ENCODE assay signal across 8 mouse cellular contexts in genomic region chr1:23958668-23959414, GRCm38 (mm10). TPM values are rescaled to one million over a fixed set of nuclear protein-coding genes. Genes with fewer than 3 reads are reported as not detected.
A peak's percentile ranks its signal among the peaks of the same experiment; 100 is the strongest.
DNase-seq lines count a peak whose midpoint lies in the region; ATAC-seq and TF ChIP-seq lines count a peak whose summit lies in the region.

No protein-coding gene starts in this region.

- H3K27me3 ChIP-seq in G1E (ENCODE audit: insufficient read depth, low read length): peaks cover 40% of the 10 kb centered on the region
- no peaks in the 10 kb centered on the region for H3K27me3 ChIP-seq in forebrain, embryonic 16.5 days (replicated peaks; ENCODE audit: control insufficient read depth, insufficient read depth, low read length)
- no peaks in the 10 kb centered on the region for H3K27me3 ChIP-seq in liver, postnatal 0 days (ENCODE audit: insufficient read depth, low read length)
- H3K27me3 ChIP-seq in thymus, adult 2 months (ENCODE audit: control insufficient read depth, insufficient read depth, low read length): no peaks in the 10 kb centered on the region

- H3K4me1 ChIP-seq in G1E (ENCODE audit: insufficient read depth, low read depth, low read length): peaks cover 9% of the 10 kb centered on the region
- 0 out of 2 replicates have a peak, but pooled peaks cover 2% of the 10 kb centered on the region for H3K4me1 ChIP-seq in forebrain, embryonic 16.5 days (replicated peaks; ENCODE audit: control insufficient read depth, insufficient read depth, low read length)
- peaks cover 4% of the 10 kb centered on the region for H3K4me1 ChIP-seq in liver, postnatal 0 days (ENCODE audit: insufficient read depth)
- no peaks in the 10 kb centered on the region for H3K4me1 ChIP-seq in thymus, adult 2 months (replicated peaks; ENCODE audit: control insufficient read depth, insufficient read depth, low read length)

- no peak for TF ChIP-seq POLR2A in thymus, adult 2 months (IDR thresholded peaks at IDR 0.05; ENCODE audit: control insufficient read depth, extremely low read depth, insufficient read depth, low read length, poor library complexity)

- no peak overlapping the region for H3K9ac ChIP-seq in forebrain, embryonic 16.5 days (replicated peaks; ENCODE audit: low read depth, low read length)
- no peak overlapping the region for H3K9ac ChIP-seq in liver, postnatal 0 days (replicated peaks)

- WGBS in forebrain, embryonic 16.5 days: 16% methylated on average over 13 of the region's 13 CpGs
- 22% methylated on average over 13 of the region's 13 CpGs for WGBS in liver, postnatal 0 days (ENCODE audit: insufficient replicate concordance)
- 40% methylated on average over 13 of the region's 13 CpGs for whole genome bisulfite sequencing in thymus, adult 2 months

- no peaks in the 10 kb centered on the region for H3K36me3 ChIP-seq in G1E (replicated peaks)
- no peaks in the 10 kb centered on the region for H3K36me3 ChIP-seq in forebrain, embryonic 16.5 days (ENCODE audit: control insufficient read depth, insufficient read depth)
- H3K36me3 ChIP-seq in liver, postnatal 0 days (replicated peaks; ENCODE audit: insufficient read depth, low read length): no peaks in the 10 kb centered on the region
- H3K36me3 ChIP-seq in thymus, adult 2 months (ENCODE audit: control insufficient read depth, insufficient read depth, low read length): no peaks in the 10 kb centered on the region

- TF ChIP-seq CTCF in G1E (IDR thresholded peaks at IDR 0.05; ENCODE audit: low read depth, low read length): no peak
- no peak for TF ChIP-seq CTCF in liver, postnatal 0 days (IDR thresholded peaks at IDR 0.05; ENCODE audit: low read depth)
- TF ChIP-seq CTCF in thymus, adult 2 months (IDR thresholded peaks at IDR 0.05; ENCODE audit: borderline replicate concordance, control insufficient read depth, extremely low read depth, insufficient read depth, low read length, poor library complexity): no peak

- peak overlapping the region; percentile 54; the same call in 1 of the 2 replicates for H3K4me3 ChIP-seq in G1E (ENCODE audit: low read depth, low read length)
- H3K4me3 ChIP-seq in forebrain, embryonic 16.5 days (replicated peaks; ENCODE audit: low read length): no peak overlapping the region; the same call in 1 of the 2 replicates
- H3K4me3 ChIP-seq in liver, postnatal 0 days (ENCODE audit: low read depth, low read length): peak overlapping the region; percentile 12; the same call in 1 of the 2 replicates
- no peak overlapping the region for H3K4me3 ChIP-seq in thymus, adult 2 months (ENCODE audit: control insufficient read depth, insufficient read depth, low read length)

- no peak; the same call in 1 of the 2 replicates for ATAC-seq in G1E (ENCODE audit: extremely low read depth, insufficient number of reproducible peaks, low FRiP score, poor library complexity, severe bottlenecking)
- ATAC-seq in forebrain, embryonic 16.5 days: no peak
- no peak for ATAC-seq in liver, postnatal 0 days

- H3K27ac ChIP-seq in forebrain, embryonic 16.5 days (ENCODE audit: low read length): no peak overlapping the region
- no peak overlapping the region for H3K27ac ChIP-seq in liver, postnatal 0 days (ENCODE audit: low read depth)
- no peak overlapping the region for H3K27ac ChIP-seq in thymus, adult 2 months (ENCODE audit: control insufficient read depth, insufficient read depth, low read length)

- TF ChIP-seq EP300 in liver, postnatal 0 days (IDR thresholded peaks at IDR 0.05; ENCODE audit: low read depth): no peak

- H3K9me3 ChIP-seq in G1E (replicated peaks): no peaks in the 10 kb centered on the region
- no peaks in the 10 kb centered on the region for H3K9me3 ChIP-seq in forebrain, embryonic 16.5 days (ENCODE audit: control insufficient read depth, low read length)
- no peaks in the 10 kb centered on the region for H3K9me3 ChIP-seq in liver, postnatal 0 days (ENCODE audit: low read length)

- peak; percentile 5 for DNase-seq in adrenal gland, postnatal 10 days
- no peak for DNase-seq in adrenal gland, postnatal 25 days
- no peak for DNase-seq in G1E (ENCODE audit: low spot score)
- peak; percentile 23 for DNase-seq in liver, postnatal 0 days
- no peak for DNase-seq in B cell, adult 2 months
- DNase-seq in spleen, postnatal 36 days (ENCODE audit: low spot score in 2 of 2): no peak
- no peak for DNase-seq in thymus, adult 2 months

- peak overlapping the region; percentile 35; the same call in 1 of the 2 replicates for H3K4me2 ChIP-seq in forebrain, embryonic 16.5 days (ENCODE audit: low read length)
- H3K4me2 ChIP-seq in liver, postnatal 0 days (ENCODE audit: low read depth, low read length): peak overlapping the region; percentile 50

RNA-seq across cellular contexts. Expression of gene Smap1, which starts 36.7 kb away (rescaled TPM):
- total RNA-seq in adrenal gland, postnatal 10 days (2021): 10 to 100 TPM; 72.0 to 72.7 TPM
- total RNA-seq in adrenal gland, postnatal 25 days (2021): 76.1 and 97.5 TPM in 2 replicates
- 382 and 473 TPM in 2 replicates for total RNA-seq in G1E (2014; fragmentation: Nextera tagmentation)
- 80.9 and 98.0 TPM in 2 replicates for total RNA-seq in G1E (2017)
- polyA plus RNA-seq in G1E (2012): 34.7 and 37.6 TPM in 2 replicates
- 85.7 and 86.3 TPM in 2 replicates for polyA plus RNA-seq in forebrain, embryonic 16.5 days (2015; fragmentation: Nextera tagmentation; extraction: Ambion mirVana)
- polyA plus RNA-seq in liver, postnatal 0 days (2015; fragmentation: Nextera tagmentation; extraction: Ambion mirVana): 29.8 and 33.2 TPM in 2 replicates
- 37.5 and 43.7 TPM in 2 replicates for polyA plus RNA-seq in thymus, adult 2 months (2012; rRNA removed)

RNA-seq across cellular contexts. Expression of gene Sdhaf4, which starts 46.6 kb away (rescaled TPM):
- total RNA-seq in adrenal gland, postnatal 10 days (2021): 10 to 100 TPM; 62.3 to 75.4 TPM
- 59.7 and 68.2 TPM in 2 replicates for total RNA-seq in adrenal gland, postnatal 25 days (2021)
- total RNA-seq in G1E (2014; fragmentation: Nextera tagmentation) (21.3 and 44.1 TPM in 2 replicates), G1E (2017) (45.7 and 50.3 TPM in 2 replicates)
- 1.1 and 1.2 TPM in 2 replicates for polyA plus RNA-seq in G1E (2012)
- polyA plus RNA-seq in forebrain, embryonic 16.5 days (2015; fragmentation: Nextera tagmentation; extraction: Ambion mirVana): 88.9 and 94.3 TPM in 2 replicates
- polyA plus RNA-seq in liver, postnatal 0 days (2015; fragmentation: Nextera tagmentation; extraction: Ambion mirVana): 54.7 and 60.6 TPM in 2 replicates
- 4.0 and 6.7 TPM in 2 replicates for polyA plus RNA-seq in thymus, adult 2 months (2012; rRNA removed)

Comparison
In these comparisons a context has a peak if more than half of its experiments do, and no peak if none do; other contexts are left out.
1. DNase-seq: peak in adrenal gland, postnatal 10 days (single experiment) and liver, postnatal 0 days (single experiment); none in adrenal gland, postnatal 25 days (single experiment), G1E (single experiment), B cell, adult 2 months (0 of 2), spleen, postnatal 36 days (0 of 2) and thymus, adult 2 months (single experiment).
2. H3K4me3 ChIP-seq: peak in G1E (single experiment) and liver, postnatal 0 days (single experiment); none in forebrain, embryonic 16.5 days (single experiment) and thymus, adult 2 months (single experiment).